Comparison of ENCODE assay signal across 17 mouse cellular contexts in the genomic region with DNA sequence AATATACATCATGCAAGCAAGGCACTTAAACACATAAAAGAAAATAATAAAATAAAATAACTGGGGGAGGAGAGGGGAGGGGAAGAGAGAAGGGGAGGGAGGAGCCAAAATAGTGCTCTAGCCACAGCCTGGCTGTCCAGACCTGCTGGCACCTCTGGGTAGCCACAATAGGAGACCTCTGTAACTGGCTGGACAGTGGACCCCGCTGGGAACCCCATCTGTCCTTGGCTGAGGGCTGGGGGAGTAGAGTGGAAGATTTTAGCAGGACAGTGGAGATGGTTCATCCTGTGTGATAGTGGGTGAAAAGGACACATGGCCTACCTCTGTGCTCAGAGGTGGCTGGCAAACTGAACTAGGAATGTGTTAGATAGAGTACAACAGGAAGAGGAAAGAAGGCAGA. TPM values are rescaled to one million over a fixed set of nuclear protein-coding genes. Genes with fewer than 3 reads are reported as not detected.
"Had no signal": no experiment of that assay in that cellular context is flagged by ENCODE, and none has a peak within 500 bp of the region (broad histone marks: within the 10 kb centered on the region; RNA-seq: fewer than 3 reads in every experiment).

No protein-coding gene starts in this region.

- DNase-seq: retina, postnatal 1 day; right cerebral cortex, adult 18-20 months; right cerebral cortex, postnatal 14 days; right cerebral cortex, postnatal 25 days; right cerebral cortex, postnatal 4 days; spleen, adult 18-20 months; thymus, adult 18-20 months; thymus, adult 2 months; thymus, postnatal 14 days; thymus, postnatal 25 days; thymus, postnatal 36 days; thymus, postnatal 4 days had no signal

- H3K4me3 ChIP-seq: neural tube, embryonic 13.5 days; neural tube, embryonic 15.5 days; stomach, embryonic 15.5 days had no signal

- H3K27me3 ChIP-seq: neural tube, embryonic 15.5 days had no signal

- H3K9me3 ChIP-seq: neural tube, embryonic 13.5 days; neural tube, embryonic 15.5 days; stomach, embryonic 15.5 days had no signal

- H3K4me2 ChIP-seq: neural tube, embryonic 13.5 days had no signal

- H3K36me3 ChIP-seq: neural tube, embryonic 13.5 days; neural tube, embryonic 15.5 days; stomach, embryonic 15.5 days had no signal

- H3K27ac ChIP-seq: neural tube, embryonic 13.5 days; neural tube, embryonic 15.5 days; stomach, embryonic 15.5 days had no signal

- H3K9ac ChIP-seq: neural tube, embryonic 13.5 days; stomach, embryonic 15.5 days had no signal

RNA-seq across cellular contexts. Expression of a gene that starts 2.8 kb away (rescaled TPM):
- polyA plus RNA-seq: neural tube, embryonic 13.5 days; neural tube, embryonic 14.5 days; neural tube, embryonic 15.5 days; spleen, adult 2 months had no signal
